Mouse (Mus musculus): ENCODE results near the gene Clec2h.
"Not testable (repeated sequence)": the region's sequence is repeated elsewhere in the genome, so short reads cannot be mapped to it uniquely, and the experiment has no call there.

Clec2h gene

DNA sequence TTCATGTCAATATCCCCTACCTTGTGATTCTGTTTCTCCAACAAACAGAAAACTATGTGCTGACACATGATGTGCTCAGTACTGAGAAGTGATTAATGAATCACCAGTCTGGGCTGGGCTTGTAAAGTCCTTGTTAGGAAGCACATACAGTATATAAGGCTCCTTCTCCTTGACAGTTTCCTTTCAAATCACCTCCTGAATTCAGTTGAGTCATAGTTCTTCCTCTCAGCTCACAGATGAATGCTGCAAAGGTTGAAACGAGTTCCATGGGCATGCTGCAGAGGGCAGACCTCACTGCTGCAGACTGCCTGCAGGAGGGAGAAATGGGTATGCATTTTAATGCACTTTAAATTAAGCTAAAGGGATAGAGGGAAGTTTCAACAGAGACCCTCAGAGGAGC, at the start of gene Clec2h:
Gene Clec2h (plus strand): TSS at position 180 of the 400 bp plus-strand sequence.
- no peak for DNase-seq (ENCODE audit: low spot score)

DNA sequence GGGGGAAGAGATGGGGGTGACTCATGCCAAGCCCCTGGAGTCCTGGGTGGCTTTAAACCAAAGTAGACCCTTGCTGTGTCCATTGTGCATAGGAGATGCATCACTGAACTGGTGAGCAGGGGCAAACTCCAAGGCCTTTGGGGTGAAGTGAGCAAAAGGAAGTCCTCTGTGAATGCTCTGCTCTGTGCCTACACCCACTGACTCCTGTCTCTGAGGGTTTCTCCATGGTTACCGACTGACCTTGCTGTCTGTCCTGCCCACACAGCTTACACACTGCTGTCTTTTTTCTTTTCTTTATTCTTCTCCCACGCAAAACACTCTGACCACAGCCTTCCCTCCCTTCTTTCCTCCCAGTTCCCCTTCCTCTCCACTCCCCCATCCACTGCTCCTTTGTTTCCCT, 39.5 kb upstream of the Clec2h start:
- no peak for DNase-seq (ENCODE audit: low spot score)

DNA sequence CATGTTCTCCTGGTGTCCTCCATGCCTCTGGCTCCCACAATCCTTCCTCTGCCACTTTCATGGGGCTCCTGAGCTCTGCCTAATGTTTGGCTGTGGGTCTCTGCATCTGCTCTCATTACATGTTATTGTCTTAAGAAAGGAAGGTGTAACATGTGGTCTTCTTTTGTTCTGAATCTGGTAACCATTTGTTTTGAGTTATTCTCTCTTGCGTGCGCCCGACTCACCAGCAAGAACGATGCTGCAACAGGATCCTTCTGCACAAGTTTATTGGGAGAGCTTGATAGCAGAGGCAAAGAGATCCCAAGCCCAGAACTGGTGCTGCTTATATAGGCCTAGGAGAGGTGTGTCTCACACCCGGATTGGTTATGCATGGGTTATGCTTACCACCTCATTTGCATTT, 38.8 kb upstream of the Clec2h start, which contains the start of gene Klrb1a:
Gene Klrb1a (minus strand): TSS at position 101 of the 400 bp plus-strand sequence.
- not testable (repeated sequence) for DNase-seq (ENCODE audit: low spot score)

DNA sequence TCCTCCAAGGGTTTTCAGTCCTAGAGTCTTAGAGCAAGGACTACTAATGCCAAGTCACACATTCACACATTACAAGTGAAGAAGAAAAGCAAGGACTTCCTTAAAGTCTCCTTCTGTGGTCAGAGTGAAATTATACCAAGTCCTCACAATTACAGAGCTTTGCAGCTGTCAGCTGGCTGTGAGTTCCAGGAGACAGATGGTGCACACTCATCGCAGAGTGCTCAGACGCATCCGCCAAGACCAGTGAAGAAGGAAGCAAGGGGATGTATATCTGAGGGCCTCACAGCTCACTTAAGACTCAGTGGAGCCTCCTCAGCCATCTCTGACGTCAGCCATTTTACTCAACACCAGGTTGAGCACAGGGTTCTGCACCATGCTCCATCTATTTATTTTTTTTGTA, 37.8 kb upstream of the Clec2h start:
- no peak for DNase-seq (ENCODE audit: low spot score)

DNA sequence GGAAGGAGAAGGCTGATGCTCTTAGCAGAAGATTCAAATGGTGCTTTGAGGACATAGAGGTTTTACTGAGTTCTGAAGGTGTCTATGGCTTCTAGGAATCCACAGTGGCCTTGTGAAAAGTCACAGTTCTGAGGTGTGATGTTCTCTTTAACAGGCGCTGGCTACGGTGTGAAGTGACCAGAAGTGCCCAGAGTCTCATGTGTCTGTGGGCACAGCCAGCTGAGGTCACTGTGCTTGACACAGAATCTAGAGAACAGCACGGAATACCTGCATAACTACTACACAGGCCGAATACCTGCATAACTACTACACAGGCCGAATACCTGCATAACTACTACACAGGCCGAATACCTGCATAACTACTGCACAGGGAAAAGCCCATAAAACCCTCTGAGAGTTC, 36.9 kb upstream of the Clec2h start:
- not testable (repeated sequence) for DNase-seq (ENCODE audit: low spot score)

DNA sequence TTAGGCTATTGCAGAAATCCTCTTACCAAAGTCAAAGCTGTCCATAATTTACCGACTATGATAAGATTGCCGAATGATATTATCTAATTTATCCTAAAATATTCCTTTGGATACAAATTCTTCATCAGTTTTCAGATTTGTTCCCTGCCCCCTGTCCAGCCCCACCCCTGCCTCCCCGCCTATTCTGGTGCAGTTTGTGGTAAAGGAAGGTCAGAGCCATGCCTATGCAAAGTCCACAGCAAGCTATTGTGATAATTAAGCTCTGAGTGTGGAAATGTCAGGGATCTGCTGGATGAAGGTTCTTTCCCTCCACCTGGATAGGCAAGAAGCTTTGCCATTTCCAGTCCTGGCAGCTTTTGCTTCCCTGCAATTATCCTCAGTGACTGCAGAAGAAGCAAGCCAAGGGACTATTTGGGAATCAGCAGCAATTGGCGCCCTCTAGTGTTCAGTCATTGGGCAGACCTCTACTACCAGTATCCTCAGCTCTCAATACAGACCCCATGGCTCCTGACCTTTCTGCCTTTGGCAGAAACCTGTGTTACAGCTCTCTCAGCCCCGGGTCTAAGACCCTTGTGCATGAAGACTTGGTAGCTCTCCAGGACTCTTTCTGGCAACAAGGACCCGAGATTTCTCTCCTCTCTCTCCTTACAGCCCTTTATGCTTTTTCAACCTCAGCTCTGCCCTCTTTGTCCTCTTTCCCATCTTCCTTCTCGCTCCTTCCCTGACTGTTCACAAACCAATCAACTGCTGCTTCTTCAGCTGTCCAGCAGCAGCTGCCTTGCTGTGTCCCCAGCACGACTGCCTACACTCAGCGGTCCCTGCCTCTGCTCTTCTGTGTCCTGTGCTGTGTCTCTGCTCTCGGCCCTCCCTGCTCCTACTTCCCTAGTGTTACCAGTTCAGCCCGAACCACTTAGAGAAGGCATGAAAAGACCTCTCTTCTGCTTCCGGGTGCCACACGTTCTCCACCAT, 32.1 kb upstream of the Clec2h start:
- DNase-seq (ENCODE audit: low spot score), result peak; percentile 11

DNA sequence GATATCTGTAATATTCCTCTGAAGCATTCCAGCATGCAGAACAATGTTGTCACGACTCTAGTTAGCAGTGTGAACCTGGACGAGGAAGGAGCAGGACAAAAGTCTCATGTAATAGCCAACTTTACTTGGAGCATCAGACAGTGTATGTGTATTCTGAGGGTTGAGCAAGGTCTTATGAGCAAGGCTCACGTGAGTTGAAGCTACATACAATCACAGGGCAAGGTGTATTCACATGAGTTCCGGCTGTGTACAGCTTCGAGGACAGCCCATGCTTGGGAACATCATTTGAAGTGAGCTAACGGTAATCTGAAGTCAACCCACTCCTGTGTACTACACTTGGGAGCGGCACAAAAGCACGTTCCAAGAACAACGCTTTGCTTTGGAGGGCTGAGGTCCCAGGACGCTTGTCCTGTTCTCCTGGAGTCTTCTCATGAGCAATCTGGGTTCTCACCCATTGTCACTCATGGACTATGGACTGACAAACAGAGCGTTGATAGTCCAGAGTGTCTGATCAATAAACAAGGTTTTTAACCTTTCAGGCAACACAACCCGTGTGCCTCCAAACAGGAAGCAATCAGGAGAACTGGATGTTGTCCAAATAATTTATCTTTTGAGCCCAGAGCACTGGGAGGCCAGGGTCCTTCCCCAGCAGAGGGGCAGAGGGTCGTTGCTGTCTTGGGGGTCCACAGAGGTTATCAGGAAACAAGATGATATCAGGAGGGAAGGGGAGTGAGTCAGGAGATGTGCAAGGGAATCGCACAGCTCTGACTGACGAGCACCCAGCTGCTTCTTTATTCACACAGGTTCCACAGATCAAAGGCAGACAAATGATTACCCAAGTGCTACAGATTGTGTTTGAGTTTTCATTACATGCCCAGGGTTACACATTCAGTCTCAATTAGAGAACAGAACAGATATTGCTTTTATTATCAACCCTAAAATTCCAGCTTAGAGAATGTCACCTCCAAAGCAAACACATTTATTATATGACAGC, 31.0 kb upstream of the Clec2h start:
- not testable (repeated sequence) for DNase-seq (ENCODE audit: low spot score)

DNA sequence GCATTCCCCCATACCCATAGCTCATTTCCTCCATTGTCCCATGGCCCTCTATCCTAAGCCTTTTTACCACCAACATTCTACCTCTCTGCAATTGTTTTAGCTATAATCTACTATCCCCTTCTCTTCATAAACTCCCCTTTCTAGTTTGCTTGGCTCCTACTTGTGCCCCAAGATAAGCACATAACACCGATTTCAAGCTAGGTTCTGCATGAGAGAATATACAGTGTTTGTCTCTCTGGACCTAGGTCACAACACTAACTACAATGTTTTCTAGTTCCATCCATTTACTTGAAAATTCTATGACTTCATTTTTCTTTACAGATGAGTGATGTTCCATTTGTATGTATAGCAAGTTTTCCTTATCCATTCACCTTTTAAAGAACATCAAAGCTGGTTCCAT, 21.5 kb upstream of the Clec2h start:
- DNase-seq (ENCODE audit: low spot score), result no peak

DNA sequence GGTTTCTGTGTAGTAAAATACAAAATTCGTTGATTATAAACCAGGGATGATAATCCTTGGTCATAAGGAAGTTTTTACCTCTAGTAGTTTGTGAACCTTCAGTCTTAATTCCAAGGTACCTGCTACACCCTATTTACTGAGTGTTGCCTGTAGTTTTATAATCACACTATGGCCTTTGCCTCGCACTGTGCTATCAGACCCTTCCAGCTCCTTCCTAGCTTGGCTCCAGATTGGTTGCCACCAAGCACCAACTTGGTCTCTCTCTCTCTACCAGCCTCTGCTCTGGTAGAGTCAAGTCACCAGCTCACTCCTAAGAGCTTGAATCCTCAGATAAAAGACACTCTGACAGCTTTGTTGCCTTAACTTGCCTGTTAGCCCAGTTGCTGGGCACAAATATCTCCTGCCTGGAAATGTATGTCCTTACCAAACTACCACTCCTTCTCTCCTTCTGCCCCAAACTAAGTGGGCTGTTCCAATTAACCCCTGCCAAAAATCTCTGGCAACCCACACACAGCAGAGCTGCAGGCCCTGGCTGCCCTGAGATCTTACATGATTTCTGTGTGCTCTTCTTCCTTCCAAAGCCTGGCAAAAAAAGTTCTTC, 21.0 kb upstream of the Clec2h start:
- no peak for DNase-seq (ENCODE audit: low spot score)

DNA sequence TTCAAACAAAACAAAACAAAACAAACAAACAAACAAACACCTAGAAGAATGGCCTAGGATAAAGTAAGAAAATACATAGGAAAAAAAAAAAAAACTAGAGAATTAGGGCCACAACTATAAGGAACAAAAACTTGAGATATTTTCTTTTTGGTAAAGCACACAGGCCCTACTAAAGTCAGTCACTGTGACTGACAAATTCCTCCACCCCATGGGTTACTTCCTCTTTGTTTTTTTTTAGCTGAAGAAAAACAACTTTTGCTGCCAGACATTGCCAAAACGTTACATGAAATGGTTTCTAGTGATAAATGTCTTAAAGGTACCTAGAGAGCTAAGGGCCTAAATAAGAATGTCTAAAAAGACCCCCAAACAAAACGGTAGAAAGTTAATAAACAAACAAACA, 18.2 kb upstream of the Clec2h start:
- no peak for DNase-seq (ENCODE audit: low spot score)

DNA sequence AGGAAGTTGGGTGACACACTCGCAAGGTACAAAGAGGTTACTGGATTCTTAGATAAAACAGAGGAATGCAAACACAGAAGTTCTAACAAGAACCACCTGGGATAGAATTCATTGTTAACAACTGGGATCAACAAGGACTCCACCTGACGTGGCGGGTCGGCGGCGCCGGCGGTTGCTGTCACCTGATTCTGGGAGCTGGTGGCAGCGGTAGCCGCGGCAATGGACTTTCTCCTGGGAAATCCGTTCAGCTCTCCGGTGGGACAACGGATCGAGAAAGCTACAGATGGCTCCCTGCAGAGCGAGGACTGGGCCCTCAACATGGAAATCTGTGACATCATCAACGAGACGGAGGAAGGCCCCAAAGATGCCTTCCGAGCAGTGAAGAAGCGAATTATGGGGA, 17.5 kb upstream of the Clec2h start:
- DNase-seq (ENCODE audit: low spot score), result not testable (repeated sequence)

DNA sequence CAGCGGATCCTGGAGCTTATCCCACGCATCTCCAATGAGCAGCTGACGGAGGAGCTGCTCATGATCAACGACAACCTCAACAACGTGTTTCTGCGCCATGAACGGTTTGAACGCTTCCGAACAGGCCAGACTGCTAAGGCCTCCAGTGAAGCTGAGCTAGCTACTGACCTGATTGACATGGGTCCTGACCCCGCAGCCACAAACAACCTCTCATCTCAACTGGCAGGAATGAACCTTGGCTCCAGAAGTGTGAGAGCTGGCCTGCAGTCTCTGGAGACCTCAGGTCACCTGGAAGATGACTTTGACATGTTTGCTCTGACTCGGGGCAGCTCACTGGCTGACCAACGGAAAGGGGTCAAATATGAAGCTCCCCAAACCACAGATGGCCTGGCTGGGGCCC, 16.5 kb upstream of the Clec2h start:
- not testable (repeated sequence) for DNase-seq (ENCODE audit: low spot score)

DNA sequence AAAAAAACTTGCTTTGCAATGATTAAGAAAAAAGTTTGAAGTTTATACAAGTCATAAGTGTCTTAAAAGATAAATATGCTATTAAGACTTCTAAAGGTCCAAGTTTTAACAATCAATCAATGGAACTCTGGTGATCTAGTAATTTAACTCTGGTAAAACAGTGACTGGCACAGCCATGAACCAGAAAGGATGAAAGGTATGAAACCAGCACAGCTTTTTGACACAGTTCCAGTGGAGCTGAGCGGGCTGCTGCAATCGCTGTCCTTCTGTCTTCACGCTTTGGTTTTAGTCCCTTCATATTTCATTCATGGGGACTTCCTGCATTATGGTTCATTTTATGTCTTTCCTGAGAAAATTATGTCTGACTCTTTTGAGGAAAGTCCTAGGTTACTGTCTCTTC, 12.5 kb upstream of the Clec2h start:
- no peak for DNase-seq (ENCODE audit: low spot score)

DNA sequence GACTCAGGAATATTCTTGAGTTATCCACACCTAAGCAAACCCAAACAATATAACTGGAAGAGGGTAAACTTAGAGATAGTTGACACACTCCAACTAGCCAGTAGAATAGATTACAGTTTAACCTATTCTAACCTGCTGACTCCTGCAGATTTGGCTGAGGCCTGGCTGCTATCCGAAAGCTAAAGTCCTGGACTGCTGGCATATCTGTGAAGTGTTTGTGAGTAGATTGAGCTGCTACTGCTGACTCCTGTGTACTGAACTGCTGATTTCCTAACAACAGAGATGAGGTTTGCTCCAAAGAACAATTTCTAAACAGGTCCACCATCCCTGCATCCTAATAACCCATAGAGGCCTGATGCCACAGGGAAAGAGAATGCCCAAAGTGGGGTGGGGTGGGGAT, 12.0 kb upstream of the Clec2h start:
- no peak for DNase-seq (ENCODE audit: low spot score)

DNA sequence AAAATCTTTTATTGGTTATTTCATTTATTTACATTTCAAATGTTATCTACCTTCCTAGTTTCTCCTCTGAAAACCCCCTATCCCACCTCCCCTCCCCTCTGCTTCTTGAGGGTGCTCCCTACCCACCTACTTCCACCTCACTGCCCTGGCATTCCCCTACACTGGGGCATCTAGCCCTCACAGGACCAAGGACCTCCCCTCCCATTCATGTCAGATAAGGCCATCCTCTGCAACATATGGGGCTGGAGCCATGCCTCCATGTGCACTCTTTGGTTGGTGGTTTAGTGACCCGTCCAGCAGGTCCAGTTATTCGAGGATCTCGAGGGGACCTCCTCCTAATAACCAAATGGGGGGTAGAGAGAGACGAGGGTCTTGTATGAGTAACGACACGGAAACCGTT, 11.4 kb upstream of the Clec2h start:
- not testable (repeated sequence) for DNase-seq (ENCODE audit: low spot score)

DNA sequence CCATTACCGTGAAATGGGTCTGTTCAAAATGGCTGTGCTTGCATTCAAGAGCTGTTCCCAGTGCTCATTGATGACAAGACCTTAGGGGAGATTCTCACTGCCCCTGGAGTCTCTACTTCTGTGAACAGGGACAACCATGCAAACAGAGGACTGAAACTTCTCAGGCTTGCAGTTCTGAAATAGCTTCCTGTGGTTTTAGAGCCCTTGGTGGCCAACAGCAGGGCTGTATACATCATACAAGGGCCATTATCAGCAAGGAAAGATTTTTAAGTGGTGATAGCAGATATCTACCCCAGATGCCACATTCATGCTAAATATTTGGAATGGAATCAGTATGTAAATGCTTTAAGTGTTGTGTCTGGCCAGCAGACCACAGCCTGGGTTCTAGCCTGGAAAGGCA, 9.2 kb upstream of the Clec2h start:
- no peak for DNase-seq (ENCODE audit: low spot score)

DNA sequence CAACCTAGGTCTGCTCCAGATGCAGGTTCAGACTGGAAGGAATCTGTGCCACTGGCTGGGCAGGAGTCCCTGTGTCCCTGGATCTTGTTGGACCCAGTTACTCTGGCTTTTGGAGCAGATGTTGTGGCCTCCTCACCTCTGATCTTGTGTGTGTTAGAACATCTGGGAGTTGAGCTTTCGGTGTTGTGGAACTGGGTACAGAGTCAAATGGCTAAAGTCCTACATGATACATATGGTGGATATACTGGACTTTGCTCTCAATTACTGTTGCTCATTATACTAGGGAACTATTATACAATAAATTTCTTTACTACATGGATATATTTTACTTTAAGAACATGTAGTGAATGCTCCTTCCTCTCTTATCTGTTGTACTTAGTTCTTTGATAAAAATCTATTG, 936 bp upstream of the Clec2h start:
- no peak for DNase-seq (ENCODE audit: low spot score)

DNA sequence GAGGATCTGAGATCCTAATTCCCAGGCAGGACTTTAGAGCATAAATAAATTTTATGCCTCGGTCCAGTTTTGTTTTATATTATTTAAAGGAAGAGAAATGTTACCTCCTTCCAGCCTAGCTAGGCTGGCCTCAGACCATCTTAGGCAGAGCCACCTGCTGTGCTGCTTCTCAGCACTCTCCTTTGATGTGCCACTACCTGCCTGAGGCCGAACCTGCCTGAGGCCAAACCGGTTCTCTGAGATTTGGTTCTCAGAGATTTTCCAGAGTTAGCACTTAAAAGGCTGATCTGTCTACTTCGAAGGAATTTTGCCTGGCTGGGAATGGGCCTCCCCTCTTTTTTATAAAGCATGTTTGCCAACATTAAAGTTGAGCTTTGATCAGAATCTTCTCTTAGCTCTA, 7.8 kb downstream of the Clec2h start:
- DNase-seq (ENCODE audit: low spot score), result no peak

DNA sequence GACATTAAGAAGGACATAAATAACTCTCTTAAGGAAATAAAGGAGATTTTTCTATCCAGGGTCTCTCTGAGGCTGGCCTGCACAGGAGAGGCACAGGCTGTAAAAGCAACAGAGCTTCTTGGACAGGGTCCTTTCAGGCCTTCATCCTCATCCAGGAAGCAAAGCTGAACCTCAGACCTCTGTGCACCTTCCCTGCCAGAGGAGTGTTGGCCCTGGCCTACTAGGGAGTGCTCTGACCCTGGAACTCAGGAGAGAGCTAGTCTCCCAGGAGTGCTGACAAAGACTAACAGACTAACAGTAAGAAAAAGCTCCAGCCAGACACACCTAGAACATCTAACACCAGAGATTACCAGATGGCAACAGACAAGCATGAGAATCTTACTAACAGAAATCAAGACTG, 17.4 kb downstream of the Clec2h start:
- no peak for DNase-seq (ENCODE audit: low spot score)

DNA sequence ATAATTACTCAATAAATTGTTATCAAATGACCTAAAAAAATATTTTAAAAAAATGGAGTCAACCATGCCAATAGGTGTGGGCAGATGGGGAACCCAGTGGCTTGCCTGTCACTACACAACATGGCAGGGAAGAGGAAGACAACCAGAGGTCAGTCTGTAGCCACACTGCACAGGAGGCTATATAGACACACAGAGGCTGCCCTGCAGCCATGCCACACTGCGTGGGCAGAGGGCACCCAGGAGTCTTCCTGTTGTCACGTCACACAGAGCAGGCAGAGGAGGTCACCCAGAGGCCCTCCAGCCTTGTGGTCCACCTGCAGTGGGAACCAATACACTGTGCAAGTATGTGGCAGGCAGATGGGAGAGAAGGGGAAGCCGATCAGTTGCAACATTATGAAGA, 39.5 kb downstream of the Clec2h start:
- no peak for DNase-seq (ENCODE audit: low spot score)

DNA sequence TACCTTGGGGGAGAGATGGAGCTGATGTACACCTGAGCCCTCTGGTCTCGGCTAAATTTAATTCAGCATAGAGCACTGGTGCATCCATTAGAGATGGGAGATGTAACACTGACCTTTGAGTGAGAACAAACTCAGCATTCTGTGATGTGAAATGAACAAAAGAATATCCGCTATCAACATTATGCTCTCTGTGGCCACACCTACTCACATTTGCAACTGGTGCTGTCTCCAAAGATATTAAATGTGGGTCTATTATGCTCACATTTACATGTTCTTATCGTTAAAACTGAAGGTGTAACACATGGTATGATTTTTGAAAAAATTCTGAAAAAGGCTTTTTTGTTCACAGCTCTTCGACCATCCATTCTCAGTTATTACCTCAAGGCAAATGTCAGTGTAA, 60.8 kb downstream of the Clec2h start, which contains the start of gene Klrb1:
Gene Klrb1 (minus strand): TSS at position 101 of the 400 bp plus-strand sequence.
- DNase-seq (ENCODE audit: low spot score), result no peak

Measured in adipocyte (in vitro differentiated cells).